Mouse (Mus musculus) left cerebral cortex, adult 2 months (tissue): Measurements from ENCODE around the gene Tmem156. TPM values are rescaled to one million over a fixed set of nuclear protein-coding genes. Genes with fewer than 3 reads are reported as not detected.

Experiments used
- DNase-seq, 2 experiments: peaks; one replicate each; pipeline ENCODE4 v3.0.0; 2021 to 2022; ENCODE audit warnings: low spot score in 2 of 2, mixed read lengths in 1 of 2; ENCODE audit errors: extremely low spot score in 1 of 2
- H3K27ac ChIP-seq: fragments of 200-600 bp; 2 replicates; pipeline ENCODE4 v1.8.1; 2022
- H3K4me3 ChIP-seq: fragments of 200-600 bp; 2 replicates; pipeline ENCODE4 v1.8.1; 2022
- CTCF ChIP-seq: fragments of 200-600 bp; IDR thresholded peaks from 2 replicates; pipeline ENCODE4 v1.8.1; 2022; ENCODE audit warnings: antibody characterized with exemption, mild to moderate bottlenecking, moderate library complexity
- intact Hi-C: fragments of 180-260 bp; cut with DNase I; formaldehyde crosslinking; loops from one replicate; pipeline ENCODE4 v1.15.1; 2025
- total RNA-seq, 2 experiments: library from RNA; stranded (reverse); gene quantifications; 2 replicates each; pipeline ENCODE4 v1.2.3; 2021

Gene Tmem156
- total RNA-seq, 2 experiments from 2014 or later, result 0.51 to 0.63 TPM

- DNase-seq, result no peak
- TF ChIP-seq CTCF, result no peak
- intact Hi-C loops, result no loop called here
- Histone ChIP-seq H3K27ac (no peak overlapping the region), H3K4me3 (no peak overlapping the region)
These were observed 3.1 kb upstream of the Tmem156 start for GRCm38 (mm10) chr5:65094902-65095545.

DNA sequence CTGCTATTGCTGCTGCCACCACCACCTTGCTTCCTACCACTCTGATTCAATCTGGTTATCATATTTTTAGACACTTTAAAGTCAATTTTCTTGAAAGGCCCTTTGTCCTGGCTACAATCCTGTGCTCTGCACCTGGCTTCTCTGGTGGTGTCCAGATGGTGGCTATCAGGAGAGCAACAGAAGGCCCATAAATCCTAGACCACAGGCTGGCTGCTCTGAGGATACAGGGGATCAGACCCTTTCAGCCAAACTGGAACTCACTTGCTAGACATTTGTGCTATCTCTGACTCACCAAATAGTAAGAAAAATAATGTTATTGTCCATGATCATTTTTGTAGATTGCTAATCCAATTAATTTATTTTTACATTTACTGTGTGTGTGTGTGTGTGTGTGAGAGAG, 1.8 kb upstream of the Tmem156 start:
- DNase-seq, result no peak
- no peak overlapping the region for H3K27ac ChIP-seq
- intact Hi-C loops, result no loop called here
- no peak overlapping the region for H3K4me3 ChIP-seq
- TF ChIP-seq CTCF, result no peak

DNA sequence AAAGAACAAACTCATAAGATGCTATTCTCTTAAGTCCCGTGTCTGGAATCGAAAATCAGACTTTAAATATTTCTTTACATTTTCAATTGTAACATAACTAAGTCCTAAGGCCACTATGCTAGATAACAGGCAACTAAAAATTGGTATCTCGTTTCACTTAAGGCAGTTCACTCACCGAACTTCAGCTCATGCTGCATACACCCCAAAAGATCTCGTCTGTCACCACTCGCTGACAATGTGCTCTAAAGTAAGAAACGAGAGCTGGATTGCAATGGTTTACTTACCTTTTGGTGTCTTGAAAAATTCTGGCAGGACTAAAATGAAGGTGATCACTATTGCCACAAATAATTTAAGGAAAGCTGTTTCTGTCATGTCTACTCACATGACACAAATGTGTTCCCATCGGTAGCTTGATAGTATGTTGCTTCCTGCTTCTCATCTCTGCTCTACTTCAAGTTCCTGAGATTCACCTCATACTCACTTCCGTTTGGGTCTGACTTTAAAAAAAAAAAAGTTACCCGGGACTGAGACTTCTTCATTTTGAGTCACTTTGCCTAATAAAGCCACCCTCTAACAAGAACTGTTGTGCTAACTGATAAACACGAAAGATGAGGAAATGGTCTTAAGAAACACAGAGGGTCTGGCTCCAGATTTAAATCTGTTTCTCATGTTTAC, 611 bp downstream of the Tmem156 start:
- Histone ChIP-seq H3K4me3 (no peak overlapping the region), H3K27ac (no peak overlapping the region)
- TF ChIP-seq CTCF, result no peak
- DNase-seq, result no peak
- intact Hi-C loops, result no loop called here

DNA sequence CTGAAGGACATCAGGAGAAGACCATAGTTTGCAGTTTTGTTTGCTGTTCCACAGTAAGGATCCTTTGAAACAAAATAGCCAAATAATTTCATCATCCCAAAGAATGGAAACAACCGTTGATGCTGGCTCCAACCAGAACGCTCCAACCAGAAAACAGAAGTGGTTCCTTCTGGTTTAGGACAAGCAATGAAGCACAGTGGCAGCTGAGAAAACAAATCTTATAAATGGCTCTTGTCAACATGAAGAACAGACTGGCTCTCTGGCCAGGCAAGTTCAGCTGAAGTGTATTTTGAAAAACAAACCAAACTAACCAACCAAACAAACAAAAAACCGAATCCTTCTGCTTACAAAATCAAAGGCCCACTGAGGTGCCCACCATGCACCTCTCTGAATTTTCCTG, 2.2 kb downstream of the Tmem156 start:
- no peak for DNase-seq
- Histone ChIP-seq H3K27ac (no peak overlapping the region), H3K4me3 (no peak overlapping the region)
- no peak for TF ChIP-seq CTCF
- intact Hi-C loops, result no loop called here

DNA sequence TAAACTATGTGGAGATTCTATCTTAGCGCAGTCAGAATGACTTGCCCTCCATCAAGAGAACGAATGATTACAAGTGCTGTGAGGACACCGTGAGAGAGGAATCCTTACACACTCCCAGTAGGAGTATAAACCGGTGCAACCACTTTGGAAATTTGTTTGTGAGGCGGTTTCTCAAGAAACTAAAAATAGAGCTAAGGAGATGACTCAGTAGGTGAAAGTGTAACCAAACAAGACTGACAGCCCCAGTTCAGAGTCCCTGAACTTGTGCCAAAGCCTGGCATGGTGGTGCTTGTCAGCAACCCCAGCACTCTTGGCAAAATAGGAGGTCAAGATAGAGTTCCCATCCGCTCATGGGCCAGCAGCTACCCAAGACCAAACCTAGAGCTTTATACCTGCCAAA, 5.4 kb downstream of the Tmem156 start:
- Histone ChIP-seq H3K27ac (no peak overlapping the region), H3K4me3 (no peak overlapping the region)
- intact Hi-C loops, result no loop called here
- no peak for TF ChIP-seq CTCF
- DNase-seq, result no peak

GRCm38 (mm10) chr5:65081836-65082235, 10.1 kb downstream of the Tmem156 start:
- no peak for TF ChIP-seq CTCF
- intact Hi-C loops, result no loop called here
- no peak for DNase-seq
- Histone ChIP-seq H3K27ac (no peak overlapping the region), H3K4me3 (no peak overlapping the region)

DNA sequence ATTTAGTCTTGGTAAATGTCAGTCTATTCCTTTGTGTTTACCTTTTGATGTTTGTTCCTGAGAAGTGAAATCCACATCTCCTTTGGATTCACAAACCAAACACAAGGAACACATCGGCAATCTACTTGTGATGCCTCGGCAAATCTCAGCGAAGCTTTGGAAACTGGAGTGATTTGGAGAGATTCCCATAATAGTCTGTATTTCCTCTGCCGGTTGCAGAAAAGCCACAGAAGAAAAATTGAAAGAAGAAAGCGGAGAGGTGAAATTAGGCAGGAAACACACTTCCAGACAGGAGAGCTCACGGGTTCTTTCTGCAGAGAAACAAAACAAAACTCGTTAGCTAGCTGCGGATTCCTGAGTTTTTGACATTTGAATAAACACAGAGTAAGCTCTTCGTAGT, 12.1 kb downstream of the Tmem156 start:
- Histone ChIP-seq H3K27ac (peak overlapping the region; percentile 80), H3K4me3 (peak overlapping the region; percentile 41)
- intact Hi-C loops, result no loop called here
- TF ChIP-seq CTCF, result no peak
- peak in 1 of 2 experiments; percentile 28 for DNase-seq

- intact Hi-C loops, result no loop called here
- DNase-seq, result no peak
- no peak for TF ChIP-seq CTCF
- Histone ChIP-seq H3K27ac (no peak overlapping the region), H3K4me3 (no peak overlapping the region)
These were observed 13.9 kb downstream of the Tmem156 start for GRCm38 (mm10) chr5:65078081-65078480.

DNA sequence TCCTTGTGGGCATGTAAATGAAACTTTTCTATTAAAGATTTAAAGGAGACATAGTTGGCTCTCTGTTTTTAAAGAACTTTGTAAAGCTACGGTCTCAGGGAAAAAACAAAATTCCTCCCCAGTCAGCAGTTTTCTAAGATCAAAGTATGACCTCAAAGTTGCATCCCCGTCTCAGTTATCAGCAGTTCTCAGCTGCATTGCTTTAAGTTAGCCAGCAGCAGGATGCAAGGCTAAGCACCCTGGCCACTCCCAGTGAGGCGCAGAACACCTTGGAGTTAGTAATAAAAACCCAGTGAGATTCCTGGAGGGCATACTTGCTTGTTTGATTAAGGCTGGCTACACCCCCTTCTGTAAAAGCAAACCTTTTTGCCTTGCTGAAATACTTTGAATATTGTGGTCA, 15.2 kb downstream of the Tmem156 start:
- no peak overlapping the region for H3K27ac ChIP-seq
- intact Hi-C loops, result no loop called here

DNA sequence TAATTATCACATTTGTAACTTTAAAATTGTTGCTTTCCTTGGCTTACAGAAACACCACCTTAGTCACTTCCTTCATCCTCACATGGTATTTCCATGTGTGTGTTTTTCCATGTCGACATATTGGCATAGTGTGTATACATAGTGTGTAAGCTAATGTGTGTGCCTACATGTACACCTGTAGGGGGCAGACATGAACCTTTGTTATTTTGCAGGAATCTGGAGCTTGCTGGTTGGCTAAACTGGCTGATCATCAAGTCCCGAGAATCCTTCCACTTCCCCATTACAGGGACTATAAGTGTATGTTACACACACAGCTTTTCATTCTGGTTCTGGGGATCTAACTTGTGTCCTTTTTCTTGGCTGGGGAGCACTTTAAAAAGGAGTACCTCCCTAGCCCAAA, 15.8 kb downstream of the Tmem156 start:
- intact Hi-C loops, result no loop called here
- H3K27ac ChIP-seq, result no peak overlapping the region
- DNase-seq, result no peak
- TF ChIP-seq CTCF, result peak; percentile 40
- no peak overlapping the region for H3K4me3 ChIP-seq

More for the DNA sequence above, 15.2 kb downstream of the Tmem156 start:
- DNase-seq, result no peak
- H3K4me3 ChIP-seq, result no peak overlapping the region
- no peak for TF ChIP-seq CTCF

DNA sequence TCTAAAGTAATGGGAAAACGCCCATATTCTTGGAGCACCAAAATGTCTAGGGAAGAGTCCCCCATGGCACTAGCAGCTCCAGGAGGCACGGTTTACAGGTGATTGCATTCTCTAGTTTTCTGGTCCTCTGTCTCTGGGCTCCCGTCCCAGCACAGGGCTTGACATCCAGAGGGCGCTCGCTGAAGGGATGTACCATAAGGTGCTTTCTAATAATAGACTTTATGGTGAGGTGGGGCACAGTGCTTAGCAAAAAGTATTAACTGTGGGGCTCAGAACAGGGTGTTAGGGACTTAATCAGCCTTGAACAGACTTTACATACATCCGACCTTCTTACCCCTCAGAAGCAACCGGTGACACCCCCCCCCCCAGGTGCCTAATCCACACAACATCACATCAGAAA, 17.2 kb downstream of the Tmem156 start:
- intact Hi-C loops, result no loop called here
- peak; percentile 6 for TF ChIP-seq CTCF
- H3K4me3 ChIP-seq, result no peak overlapping the region
- DNase-seq, result no peak
- no peak overlapping the region for H3K27ac ChIP-seq

DNA sequence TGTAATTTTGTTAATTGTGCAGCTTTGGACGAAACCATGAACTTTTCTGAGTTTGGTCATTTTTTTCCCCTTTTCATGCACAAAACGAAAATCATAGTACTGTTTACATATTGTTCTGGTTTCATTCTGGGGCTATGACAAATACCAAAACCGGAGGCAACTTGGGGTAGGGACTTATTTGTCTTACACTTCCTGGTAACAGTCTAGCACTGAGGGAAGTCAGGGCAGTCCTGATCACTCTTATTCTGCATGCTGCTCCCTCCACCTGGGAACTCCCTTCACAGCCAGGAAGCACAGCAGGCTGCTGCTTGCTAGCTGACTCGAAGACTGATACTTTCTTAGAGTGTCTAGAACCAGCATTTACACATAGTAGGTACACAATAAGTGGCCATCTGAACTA, 18.7 kb downstream of the Tmem156 start:
- TF ChIP-seq CTCF, result no peak
- intact Hi-C loops, result no loop called here
- no peak overlapping the region for H3K4me3 ChIP-seq

GRCm38 (mm10) chr5:65071689-65072118, 20.2 kb downstream of the Tmem156 start:
- no peak overlapping the region for H3K4me3 ChIP-seq
- no peak for TF ChIP-seq CTCF
- H3K27ac ChIP-seq, result no peak overlapping the region
- intact Hi-C loops, result no loop called here
- no peak for DNase-seq

More for the DNA sequence above, 18.7 kb downstream of the Tmem156 start:
- DNase-seq, result no peak
- H3K27ac ChIP-seq, result no peak overlapping the region
